Mouse (Mus musculus) CH12.LX (cell line): ENCODE results near the gene AI597479.

Source experiments
- CTCF ChIP-seq, 2 experiments: IDR thresholded peaks in 1 of 2; conservative IDR thresholded peaks in 1 of 2; 2 replicates each; pipeline ENCODE4 v1.5.1; 2011 to 2012; ENCODE audit warnings: low read depth in 2 of 2, low read length in 2 of 2, improper control_type of control experiment in 1 of 2, inconsistent platforms in 1 of 2, mild to moderate bottlenecking in 1 of 2, moderate library complexity in 1 of 2
- EP300 ChIP-seq: IDR thresholded peaks from 2 replicates; pipeline ENCODE4 v1.6.1; 2011; ENCODE audit warnings: low read length, improper control_type of control experiment
- MYC ChIP-seq: IDR thresholded peaks from 2 replicates; pipeline ENCODE4 v1.6.1; 2011; ENCODE audit warnings: low read depth, mild to moderate bottlenecking, improper control_type of control experiment, low read length
- POLR2A ChIP-seq: IDR thresholded peaks from 2 replicates; pipeline ENCODE4 v1.6.1; 2011; ENCODE audit warnings: low read depth, mild to moderate bottlenecking, improper control_type of control experiment, low read length
- POLR2AphosphoS2 ChIP-seq: IDR thresholded peaks from 2 replicates; pipeline ENCODE4 v1.6.1; 2011; ENCODE audit warnings: low read depth, low read length, improper control_type of control experiment
- RCOR1 ChIP-seq: conservative IDR thresholded peaks from 2 replicates; pipeline ENCODE4 v1.6.1; 2012; ENCODE audit warnings: low read depth, mild to moderate bottlenecking, inconsistent platforms, low read length, improper control_type of control experiment

GRCm38 (mm10) chr1:43124726-43125125, 26.2 kb downstream of the AI597479 start:
- TF ChIP-seq CTCF (conservative IDR thresholded peaks at IDR 0.05 in 1 of 2, IDR thresholded peaks at IDR 0.05 in 1 of 2; ENCODE audit: low read depth in 2 of 2, low read length in 2 of 2) (no peak), EP300 (no peak), MYC (no peak), POLR2A (no peak), RCOR1 (no peak), POLR2AphosphoS2 (no peak)
